Mouse (Mus musculus) limb, embryonic 11.5 days (tissue): Measurements from ENCODE around the gene Gm2115. TPM values are rescaled to one million over a fixed set of nuclear protein-coding genes. Genes with fewer than 3 reads are reported as not detected.

ENCODE experiments used
- ATAC-seq: fragments of 200-750 bp; cut with Nextera tagmentation; 2 replicates; pipeline ENCODE4 v1.8.0; 2017; ENCODE audit warnings: low read depth; ENCODE audit not compliant: insufficient number of reproducible peaks, low FRiP score, low TSS enrichment
- DNase-seq: peaks from one replicate; pipeline ENCODE4 v3.0.0-alpha.2; 2015; ENCODE audit warnings: low spot score
- H3K27ac ChIP-seq: fragments of 300-500 bp; sonication (generic); replicated peaks from 2 replicates; pipeline ENCODE4 v1.5.1; 2014; ENCODE audit warnings: low read depth, mild to moderate bottlenecking, low read length
- H3K27me3 ChIP-seq: fragments of 300-500 bp; sonication (generic); 2 replicates; pipeline ENCODE4 v1.6.1; 2014; ENCODE audit warnings: mild to moderate bottlenecking, low read length, mixed read lengths; ENCODE audit not compliant: control insufficient read depth, insufficient read depth
- H3K36me3 ChIP-seq: fragments of 300-500 bp; sonication (generic); 2 replicates; pipeline ENCODE4 v1.6.1; 2014; ENCODE audit warnings: mild to moderate bottlenecking, low read length, moderate library complexity, mixed read lengths; ENCODE audit not compliant: control insufficient read depth, insufficient read depth
- H3K4me1 ChIP-seq: fragments of 300-500 bp; sonication (generic); 2 replicates; pipeline ENCODE4 v1.6.1; 2014; ENCODE audit warnings: low read length, mixed read lengths; ENCODE audit not compliant: control insufficient read depth, insufficient read depth
- H3K4me2 ChIP-seq: fragments of 300-500 bp; sonication (generic); 2 replicates; pipeline ENCODE4 v1.6.1; 2014; ENCODE audit warnings: low read depth, mild to moderate bottlenecking, moderate library complexity; ENCODE audit not compliant: severe bottlenecking
- H3K4me3 ChIP-seq: fragments of 300-500 bp; sonication (generic); 2 replicates; pipeline ENCODE4 v1.5.1; 2014; ENCODE audit warnings: low read depth, low read length
- H3K9ac ChIP-seq: fragments of 300-500 bp; sonication (generic); 2 replicates; pipeline ENCODE4 v1.6.1; 2014; ENCODE audit warnings: mild to moderate bottlenecking, low read length
- H3K9me3 ChIP-seq: fragments of 300-500 bp; sonication (generic); 2 replicates; pipeline ENCODE4 v1.6.1; 2016; ENCODE audit warnings: low read length; ENCODE audit not compliant: control insufficient read depth
- WGBS: fragments of 180-500 bp; shearing (Covaris S2); extraction: QIAGEN DNeasy Blood & Tissue Kit; methylation state at CpG from one replicate; pipeline ENCODE4 v1.1.7; 2014; 5-methylcytosine and 5-hydroxymethylcytosine counted together
- polyA plus RNA-seq: library from polyadenylated mRNA; unstranded; fragments of >200 nt; fragmentation: Nextera tagmentation; extraction: Ambion mirVana; gene quantifications from 2 replicates; pipeline ENCODE4 v1.2.1, GENCODE M21; 2014

Gene Gm2115
- 0.03 and 0.20 TPM in 2 replicates for polyA plus RNA-seq

DNA sequence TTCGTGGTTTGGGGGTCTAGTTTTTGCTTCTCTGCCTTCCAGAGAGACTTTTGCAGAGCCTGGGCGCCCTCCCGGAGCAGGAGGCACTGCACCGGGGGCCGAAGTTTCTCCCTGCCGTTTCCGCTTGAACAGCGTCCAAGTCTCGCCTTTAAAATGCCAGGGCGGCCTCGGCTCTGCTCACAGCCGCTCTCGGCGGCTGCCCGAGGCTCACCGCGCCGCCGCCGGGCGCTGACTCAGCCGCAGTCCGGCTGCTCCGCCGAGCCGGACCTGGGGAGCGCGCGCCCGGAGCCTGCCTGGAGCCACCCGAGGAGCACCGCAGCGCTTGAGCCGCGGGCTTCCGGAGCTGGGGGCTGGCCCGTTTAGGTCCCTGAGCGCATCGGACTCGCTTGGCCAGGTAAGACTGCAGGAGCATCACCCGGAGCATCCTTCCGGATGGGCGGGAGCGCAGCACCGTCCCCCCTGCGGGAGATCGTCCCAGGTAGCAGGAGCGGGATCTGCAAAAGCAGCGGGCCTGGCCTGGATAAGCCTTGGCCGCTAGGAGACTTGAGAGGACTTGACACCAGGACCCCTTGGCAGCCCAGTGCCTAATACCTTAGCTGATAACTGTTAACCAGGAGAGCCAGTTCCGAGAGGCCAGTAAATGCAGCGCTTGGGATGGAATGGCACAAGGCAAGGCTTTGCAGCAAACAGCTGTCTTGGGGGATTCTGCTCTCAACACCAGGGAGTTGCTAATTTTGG, at the start of gene Gm2115:
Gene Gm2115 (plus strand): TSS at position 159 of the 738 bp plus-strand sequence.
- no peaks in the 10 kb centered on the region for H3K4me1 ChIP-seq
- H3K27me3 ChIP-seq: peaks cover 9% of the 10 kb centered on the region; the same call in 1 of the 2 replicates
- peak; percentile 58 for DNase-seq
- WGBS: under 1% methylated on average over 51 of the region's 52 CpGs
- H3K36me3 ChIP-seq: no peaks in the 10 kb centered on the region
- H3K9me3 ChIP-seq: no peaks in the 10 kb centered on the region
- H3K27ac ChIP-seq: no peak within 1 kb of the TSS
- H3K4me2 ChIP-seq: peak within 1 kb of the TSS; percentile 67
- H3K9ac ChIP-seq: peak within 1 kb of the TSS; percentile 38
- ATAC-seq: peak; percentile 72
- H3K4me3 ChIP-seq: peak within 1 kb of the TSS; percentile 35

DNA sequence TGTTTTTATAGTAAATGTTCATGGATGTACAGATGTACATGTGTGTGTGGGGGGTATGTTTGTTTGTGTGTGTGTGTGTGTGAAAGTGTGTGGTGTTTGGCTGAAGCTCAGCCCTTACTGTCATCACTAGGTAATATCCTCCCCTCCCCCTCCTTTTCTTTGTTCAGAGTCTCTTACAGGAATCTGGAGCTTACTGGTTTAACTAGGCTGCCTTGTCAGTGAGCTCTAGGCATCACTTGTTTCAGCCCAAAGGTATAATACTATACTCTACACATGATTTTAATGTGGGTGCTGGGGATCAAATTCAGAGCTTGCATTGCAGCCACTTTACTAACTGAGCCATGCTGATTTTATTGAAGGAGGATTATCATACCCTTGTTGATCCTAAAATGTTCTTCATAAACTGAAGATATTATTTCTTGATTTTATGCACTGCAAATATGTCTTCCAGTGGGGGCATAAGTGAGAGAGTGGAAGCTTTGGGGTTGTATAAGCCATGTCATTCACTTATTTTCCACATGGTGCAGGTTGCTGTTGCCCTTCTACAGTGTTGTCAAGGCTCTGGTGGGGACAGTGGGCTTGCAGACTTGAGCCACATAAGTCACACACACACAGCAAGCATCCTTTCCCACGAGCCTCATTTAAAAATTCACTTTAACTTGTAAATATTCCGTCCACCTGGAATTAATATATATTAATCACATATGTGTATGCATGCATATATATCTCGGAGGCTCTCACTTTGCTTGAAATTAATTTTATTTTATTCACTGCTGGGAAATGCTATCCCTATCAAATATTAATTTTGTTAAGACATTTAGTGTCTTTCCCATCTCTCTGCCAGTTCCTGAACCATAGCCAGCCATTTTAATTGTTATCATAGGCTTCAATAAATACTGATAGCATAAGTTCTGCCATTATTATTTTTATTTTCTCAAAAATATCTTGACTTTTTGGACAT, 45.0 kb upstream of the Gm2115 start:
- no peak overlapping the region for H3K4me2 ChIP-seq
- H3K27ac ChIP-seq: no peak overlapping the region
- no peak for DNase-seq
- no peaks in the 10 kb centered on the region for H3K9me3 ChIP-seq
- no peaks in the 10 kb centered on the region for H3K36me3 ChIP-seq
- no peaks in the 10 kb centered on the region for H3K4me1 ChIP-seq
- no peaks in the 10 kb centered on the region for H3K27me3 ChIP-seq
- ATAC-seq: no peak
- 75% methylated on average over 3 of the region's 3 CpGs for WGBS
- H3K9ac ChIP-seq: no peak overlapping the region
- H3K4me3 ChIP-seq: no peak overlapping the region

- Histone ChIP-seq H3K4me3 (no peak overlapping the region), H3K4me2 (no peak overlapping the region), H3K4me1 (no peaks in the 10 kb centered on the region), H3K27me3 (no peaks in the 10 kb centered on the region), H3K9me3 (no peaks in the 10 kb centered on the region), H3K27ac (no peak overlapping the region), H3K36me3 (no peaks in the 10 kb centered on the region), H3K9ac (no peak overlapping the region)
- DNase-seq (no peak), ATAC-seq (no peak)
- 91% methylated on average over 2 of the region's 2 CpGs for WGBS
Measured at GRCm38 (mm10) chr7:84486485-84486884, 42.3 kb upstream of the Gm2115 start.

- Histone ChIP-seq H3K36me3 (no peaks in the 10 kb centered on the region), H3K4me2 (no peak overlapping the region), H3K9me3 (no peaks in the 10 kb centered on the region), H3K4me3 (no peak overlapping the region), H3K9ac (no peak overlapping the region), H3K27ac (no peak overlapping the region), H3K4me1 (no peaks in the 10 kb centered on the region), H3K27me3 (no peaks in the 10 kb centered on the region)
- DNase-seq: no peak
- ATAC-seq: no peak
- 94% methylated on average over 1 of the region's 1 CpGs for WGBS
Measured at GRCm38 (mm10) chr7:84503163-84503562, 25.6 kb upstream of the Gm2115 start.

GRCm38 (mm10) chr7:84518533-84519198, 10.1 kb upstream of the Gm2115 start:
- Histone ChIP-seq H3K9ac (no peak overlapping the region), H3K4me3 (no peak overlapping the region), H3K36me3 (no peaks in the 10 kb centered on the region), H3K4me1 (no peaks in the 10 kb centered on the region), H3K27me3 (no peaks in the 10 kb centered on the region), H3K4me2 (no peak overlapping the region), H3K9me3 (no peaks in the 10 kb centered on the region), H3K27ac (no peak overlapping the region)
- no peak for DNase-seq
- no peak for ATAC-seq

DNA sequence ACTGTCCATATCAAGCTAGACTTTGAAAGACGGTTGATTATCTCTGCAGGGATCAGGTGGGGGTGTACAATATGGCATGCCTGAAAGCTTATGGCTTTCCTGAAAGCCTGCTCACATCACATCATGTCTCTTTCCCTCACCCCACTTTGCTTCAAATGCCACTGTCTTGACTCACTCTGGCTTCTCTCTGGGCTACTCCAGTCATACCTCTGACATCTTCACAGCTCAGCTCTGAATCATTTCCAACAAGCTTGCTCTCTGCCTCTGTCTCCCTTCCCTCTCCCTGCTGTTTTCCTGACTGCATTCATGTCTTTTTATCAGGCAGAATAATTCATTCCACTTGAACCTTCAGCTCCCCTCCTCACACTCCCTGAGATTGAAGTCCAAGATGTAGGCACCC, 7.4 kb upstream of the Gm2115 start:
- Histone ChIP-seq H3K36me3 (no peaks in the 10 kb centered on the region), H3K4me1 (no peaks in the 10 kb centered on the region), H3K27me3 (no peaks in the 10 kb centered on the region), H3K27ac (no peak overlapping the region), H3K4me3 (no peak overlapping the region), H3K9me3 (no peaks in the 10 kb centered on the region), H3K9ac (no peak overlapping the region), H3K4me2 (no peak overlapping the region)
- DNase-seq: no peak
- WGBS: 76% methylated on average over 1 of the region's 1 CpGs
- ATAC-seq: no peak

DNA sequence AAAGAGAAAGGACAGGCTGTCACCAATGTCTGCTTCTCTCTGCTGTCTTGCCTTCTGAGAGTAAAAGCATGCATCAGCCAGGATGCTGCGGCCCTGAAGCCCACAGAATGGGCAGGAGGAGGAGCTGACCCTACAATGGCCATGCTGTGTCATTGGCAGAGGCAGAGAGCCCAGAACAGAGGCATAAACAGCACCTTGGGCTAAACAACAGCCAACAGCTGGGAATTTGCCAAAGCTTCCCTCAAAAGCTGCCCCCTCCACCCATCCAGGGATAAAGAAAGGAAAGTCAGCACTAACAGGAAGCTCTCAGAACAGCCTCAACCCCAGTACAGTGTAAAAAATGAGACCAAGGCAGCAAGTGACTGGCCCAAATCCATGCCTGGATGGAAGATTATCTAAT, 6.3 kb upstream of the Gm2115 start:
- no peak for ATAC-seq
- no peaks in the 10 kb centered on the region for H3K27me3 ChIP-seq
- H3K4me3 ChIP-seq: no peak overlapping the region
- H3K36me3 ChIP-seq: no peaks in the 10 kb centered on the region
- WGBS: 43% methylated on average over 1 of the region's 1 CpGs
- DNase-seq: no peak
- H3K9me3 ChIP-seq: no peaks in the 10 kb centered on the region
- H3K4me1 ChIP-seq: no peaks in the 10 kb centered on the region
- no peak overlapping the region for H3K9ac ChIP-seq
- H3K27ac ChIP-seq: no peak overlapping the region
- no peak overlapping the region for H3K4me2 ChIP-seq

DNA sequence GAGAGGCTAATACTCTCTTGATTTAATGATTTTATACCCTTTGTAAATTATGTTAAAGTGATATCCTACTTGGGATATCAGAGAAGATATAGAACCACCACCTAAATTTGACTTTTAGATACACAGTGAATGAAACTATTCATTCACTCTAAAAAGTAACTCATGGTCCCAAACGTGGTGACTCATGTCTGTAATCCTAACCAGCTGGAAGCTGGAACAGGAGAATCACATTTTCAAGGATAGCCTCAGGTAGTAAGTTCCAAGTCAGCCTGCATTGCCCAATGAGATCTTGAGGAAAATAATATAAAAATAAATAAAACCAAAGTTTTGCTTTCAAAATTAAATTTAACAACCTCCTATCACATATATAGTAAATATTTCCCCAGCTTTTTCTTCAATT, 2.6 kb upstream of the Gm2115 start:
- Histone ChIP-seq H3K4me1 (no peaks in the 10 kb centered on the region), H3K4me2 (no peak overlapping the region), H3K4me3 (no peak overlapping the region), H3K27ac (no peak overlapping the region), H3K9me3 (no peaks in the 10 kb centered on the region), H3K9ac (no peak overlapping the region), H3K36me3 (no peaks in the 10 kb centered on the region), H3K27me3 (peaks cover 9% of the 10 kb centered on the region; the same call in 1 of the 2 replicates)
- ATAC-seq: no peak
- no peak for DNase-seq
- WGBS: 56% methylated on average over 1 of the region's 1 CpGs
